Mouse (Mus musculus) kidney, adult 2 months (tissue): ENCODE data around the gene Grm8.

Experiments used
- CTCF ChIP-seq: fragments of 200-500 bp; conservative IDR thresholded peaks from 2 replicates; pipeline ENCODE4 v1.5.1; 2011; ENCODE audit warnings: low read depth, mild to moderate bottlenecking, control low read depth, low read length, moderate library complexity, mixed read lengths; ENCODE audit not compliant: insufficient read depth, insufficient read length
- POLR2A ChIP-seq: fragments of 200-500 bp; IDR thresholded peaks from one replicate; pipeline ENCODE4 v1.6.1; 2011; ENCODE audit warnings: low read depth, low read length, control low read depth

GRCm38 (mm10) chr6:27956278-27956857, 178.6 kb downstream of the Grm8 start:
- TF ChIP-seq CTCF: no peak
- TF ChIP-seq POLR2A: no peak
